In genomic region chr6:38224079-38224478, GRCm38 (mm10) we compare ENCODE assay signal across 11 mouse cellular contexts. TPM values are rescaled to one million over a fixed set of nuclear protein-coding genes. Genes with fewer than 3 reads are reported as not detected.
DNase-seq lines count a peak whose midpoint lies in the region; ATAC-seq and TF ChIP-seq lines count a peak whose summit lies in the region.
"Had no signal": no experiment of that assay in that cellular context is flagged by ENCODE, and none has a peak within 500 bp of the region (broad histone marks: within the 10 kb centered on the region; RNA-seq: fewer than 3 reads in every experiment).

No protein-coding gene starts in this region.

- H3K4me3 ChIP-seq in layer of hippocampus, adult 2 months: no peak overlapping the region
- H3K4me3 ChIP-seq in embryonic facial prominence, embryonic 13.5 days: no peak overlapping the region
- no peak overlapping the region for H3K4me3 ChIP-seq in hindbrain, embryonic 16.5 days (ENCODE audit: low read length)
- H3K4me3 ChIP-seq in neural tube, embryonic 15.5 days (replicated peaks): no peak overlapping the region
- H3K4me3 ChIP-seq in heart, embryonic 10.5 days: no peak overlapping the region
- H3K4me3 ChIP-seq: limb, embryonic 13.5 days had no signal

- peaks cover 11% of the 10 kb centered on the region; the same call in 1 of the 2 replicates for H3K9me3 ChIP-seq in embryonic facial prominence, embryonic 13.5 days
- H3K9me3 ChIP-seq in hindbrain, embryonic 16.5 days (ENCODE audit: control insufficient read depth, low read length): no peaks in the 10 kb centered on the region
- H3K9me3 ChIP-seq in neural tube, embryonic 15.5 days (replicated peaks): no peaks in the 10 kb centered on the region
- no peaks in the 10 kb centered on the region for H3K9me3 ChIP-seq in heart, embryonic 10.5 days

- peak overlapping the region; percentile 29; the same call in 1 of the 2 replicates for H3K27ac ChIP-seq in layer of hippocampus, adult 2 months
- H3K27ac ChIP-seq in embryonic facial prominence, embryonic 13.5 days: peak overlapping the region; percentile 77
- no peak overlapping the region for H3K27ac ChIP-seq in hindbrain, embryonic 16.5 days (ENCODE audit: low read depth, low read length)
- peak overlapping the region; percentile 65 for H3K27ac ChIP-seq in neural tube, embryonic 15.5 days (replicated peaks)
- no peak overlapping the region for H3K27ac ChIP-seq in heart, embryonic 10.5 days

- peaks cover 14% of the 10 kb centered on the region for H3K4me1 ChIP-seq in embryonic facial prominence, embryonic 13.5 days
- peaks cover 9% of the 10 kb centered on the region for H3K4me1 ChIP-seq in hindbrain, embryonic 16.5 days (ENCODE audit: control insufficient read depth, insufficient read depth, low read depth, low read length)
- H3K4me1 ChIP-seq in neural tube, embryonic 15.5 days: peaks cover 19% of the 10 kb centered on the region
- peaks cover 11% of the 10 kb centered on the region for H3K4me1 ChIP-seq in heart, embryonic 10.5 days

- no peak for TF ChIP-seq CTCF in layer of hippocampus, adult 2 months (conservative IDR thresholded peaks at IDR 0.05)

- H3K9ac ChIP-seq in embryonic facial prominence, embryonic 13.5 days: no peak overlapping the region
- no peak overlapping the region; the same call in 1 of the 2 replicates for H3K9ac ChIP-seq in hindbrain, embryonic 16.5 days (ENCODE audit: low read depth, low read length)
- no peak overlapping the region for H3K9ac ChIP-seq in neural tube, embryonic 15.5 days (replicated peaks)
- H3K9ac ChIP-seq: limb, embryonic 13.5 days had no signal

- no peaks in the 10 kb centered on the region for H3K27me3 ChIP-seq in embryonic facial prominence, embryonic 13.5 days
- H3K27me3 ChIP-seq in hindbrain, embryonic 16.5 days (replicated peaks; ENCODE audit: control insufficient read depth, insufficient read depth, low read length): no peaks in the 10 kb centered on the region
- no peaks in the 10 kb centered on the region for H3K27me3 ChIP-seq in neural tube, embryonic 15.5 days (replicated peaks)
- no peaks in the 10 kb centered on the region for H3K27me3 ChIP-seq in heart, embryonic 10.5 days (ENCODE audit: insufficient read depth, poor library complexity, severe bottlenecking)
- H3K27me3 ChIP-seq: limb, embryonic 13.5 days had no signal

- H3K4me2 ChIP-seq in embryonic facial prominence, embryonic 13.5 days: no peak overlapping the region
- H3K4me2 ChIP-seq in hindbrain, embryonic 16.5 days (ENCODE audit: low read length): no peak overlapping the region
- no peak overlapping the region for H3K4me2 ChIP-seq in neural tube, embryonic 15.5 days
- H3K4me2 ChIP-seq: limb, embryonic 13.5 days had no signal

- no peak for DNase-seq in layer of hippocampus, adult 2 months (ENCODE audit: low spot score in 2 of 2)
- DNase-seq in layer of hippocampus, adult 18-20 months (ENCODE audit: low spot score in 2 of 2): no peak
- DNase-seq in heart, embryonic 10.5 days (ENCODE audit: low spot score): no peak
- DNase-seq in layer of hippocampus, postnatal 14 days (ENCODE audit: low spot score in 2 of 2): no peak
- DNase-seq: cerebellum, postnatal 25 days; lung, postnatal 10 days had no signal

- ATAC-seq in embryonic facial prominence, embryonic 13.5 days (ENCODE audit: insufficient number of reproducible peaks, insufficient read depth, low FRiP score, low TSS enrichment, low read depth): 0 out of 2 replicates have a peak, but pooled peaks have one; percentile 37
- ATAC-seq in hindbrain, embryonic 16.5 days: peak; percentile 73
- ATAC-seq in neural tube, embryonic 15.5 days (ENCODE audit: low FRiP score): peak; percentile 50; the same call in 1 of the 2 replicates
- no peak for ATAC-seq in megakaryocyte progenitor cell, adult 5-6 weeks (replicated peaks; ENCODE audit: poor library complexity)

- peaks cover 9% of the 10 kb centered on the region; the same call in 1 of the 2 replicates for H3K36me3 ChIP-seq in embryonic facial prominence, embryonic 13.5 days
- H3K36me3 ChIP-seq in hindbrain, embryonic 16.5 days (ENCODE audit: control insufficient read depth, insufficient read depth, low read length): no peaks in the 10 kb centered on the region
- no peaks in the 10 kb centered on the region for H3K36me3 ChIP-seq in neural tube, embryonic 15.5 days
- peaks cover 2% of the 10 kb centered on the region; the same call in 1 of the 2 replicates for H3K36me3 ChIP-seq in heart, embryonic 10.5 days

- 30% methylated on average over 1 of the region's 1 CpGs for WGBS in embryonic facial prominence, embryonic 13.5 days
- 23% methylated on average over 1 of the region's 1 CpGs for WGBS in hindbrain, embryonic 16.5 days
- WGBS in neural tube, embryonic 15.5 days: 38% methylated on average over 1 of the region's 1 CpGs
- WGBS in heart, embryonic 10.5 days: 57% methylated on average over 1 of the region's 1 CpGs

RNA-seq across cellular contexts. Expression of gene D630045J12Rik, which starts 29.7 kb away (rescaled TPM):
- 10 to 100 TPM; 37.1 to 37.4 TPM for total RNA-seq in layer of hippocampus, adult 2 months (2021)
- total RNA-seq in layer of hippocampus, adult 18-20 months (2021): 10 to 100 TPM; 35.1 to 36.3 TPM
- polyA plus RNA-seq in embryonic facial prominence, embryonic 13.5 days (2015; fragmentation: Nextera tagmentation; extraction: Ambion mirVana): 7.7 and 8.3 TPM in 2 replicates
- 10.4 and 13.6 TPM in 2 replicates for polyA plus RNA-seq in hindbrain, embryonic 16.5 days (2015; fragmentation: Nextera tagmentation; extraction: Ambion mirVana)
- 11.3 and 12.6 TPM in 2 replicates for polyA plus RNA-seq in neural tube, embryonic 15.5 days (2015; fragmentation: Nextera tagmentation; extraction: Ambion mirVana)
- total RNA-seq in megakaryocyte progenitor cell, adult 5-6 weeks (2015): 1.7 and 2.3 TPM in 2 replicates
- 0.54 and 1.1 TPM in 2 replicates for total RNA-seq in megakaryocyte progenitor cell, adult 5-6 weeks (2017)
- 2.2 and 5.0 TPM in 2 replicates for polyA plus RNA-seq in heart, embryonic 10.5 days (2016; fragmentation: Nextera tagmentation; extraction: Ambion mirVana)
- 10 to 100 TPM; 39.6 to 41.8 TPM for total RNA-seq in layer of hippocampus, postnatal 14 days (2021)

Comparison
In these comparisons a context has a peak if more than half of its experiments do, and no peak if none do; other contexts are left out.
1. H3K27ac ChIP-seq: peak in layer of hippocampus, adult 2 months (single experiment), embryonic facial prominence, embryonic 13.5 days (single experiment) and neural tube, embryonic 15.5 days (single experiment); none in hindbrain, embryonic 16.5 days (single experiment) and heart, embryonic 10.5 days (single experiment).
2. RNA of gene D630045J12Rik, which starts 29.7 kb away (total RNA-seq): 39.6 to 41.8 TPM in layer of hippocampus, postnatal 14 days, 37.1 to 37.4 TPM in layer of hippocampus, adult 2 months and 35.1 to 36.3 TPM in layer of hippocampus, adult 18-20 months; 0.54 to 2.3 TPM in megakaryocyte progenitor cell, adult 5-6 weeks; every median in the first group is over 10 times any median in the second.